Comparison of ENCODE assay signal across 9 mouse cellular contexts in the genomic region with DNA sequence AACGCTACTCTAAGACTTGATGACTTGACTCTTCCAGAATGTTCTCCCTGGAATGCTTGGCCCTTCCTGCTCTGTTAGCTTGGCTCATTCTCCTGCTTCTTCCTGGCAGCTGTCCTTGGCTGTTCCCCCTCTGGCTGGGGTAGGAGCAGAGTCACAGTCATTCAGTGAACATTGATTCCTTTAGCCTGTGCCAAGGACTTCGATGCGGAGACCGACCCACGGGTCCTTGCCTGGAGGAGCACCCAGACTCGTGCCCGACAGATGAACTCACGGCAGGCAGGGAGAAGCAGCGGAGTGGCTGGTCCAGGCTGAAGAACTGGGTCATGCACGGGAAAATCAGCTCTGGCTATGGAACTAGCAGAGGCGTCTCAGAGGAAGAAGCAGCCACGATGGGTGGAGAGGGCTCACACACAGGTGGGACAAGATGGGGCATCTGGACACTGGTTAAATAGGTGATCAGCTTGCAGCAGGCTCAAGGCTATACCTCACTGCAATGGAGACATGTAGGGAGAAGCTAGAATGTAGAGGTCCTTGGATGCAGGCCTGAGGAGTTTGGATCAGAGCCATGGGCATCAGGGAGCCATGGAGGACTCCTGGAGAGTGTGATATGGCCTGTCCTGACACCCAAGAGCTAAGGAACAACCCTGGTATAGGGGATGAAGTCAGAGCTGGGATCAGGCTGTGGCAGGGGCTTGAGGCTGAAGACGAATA. TPM values are rescaled to one million over a fixed set of nuclear protein-coding genes. Genes with fewer than 3 reads are reported as not detected.
A peak's percentile ranks its signal among the peaks of the same experiment; 100 is the strongest.
DNase-seq lines count a peak whose midpoint lies in the region; ATAC-seq lines count a peak whose summit lies in the region.
"Had no signal": no experiment of that assay in that cellular context is flagged by ENCODE, and none has a peak within 500 bp of the region (broad histone marks: within the 10 kb centered on the region; RNA-seq: fewer than 3 reads in every experiment).

No protein-coding gene starts in this region.

- no peak overlapping the region for H3K4me2 ChIP-seq in hindbrain, embryonic 14.5 days (replicated peaks)
- H3K4me2 ChIP-seq in embryonic facial prominence, embryonic 14.5 days (ENCODE audit: low read depth, low read length), result no peak overlapping the region

- DNase-seq in hindbrain, embryonic 10.5 days (ENCODE audit: low spot score), result no peak
- no peak for DNase-seq in hindbrain, embryonic 14.5 days (ENCODE audit: low spot score)
- DNase-seq in adrenal gland, adult 2 months, result peak; percentile 80
- peak; percentile 80 for DNase-seq in embryonic facial prominence, embryonic 14.5 days (ENCODE audit: low spot score)
- peak; percentile 56 to 69 for DNase-seq in heart, postnatal 14 days
- peak; percentile 72 for DNase-seq in left cerebral cortex, postnatal 4 days
- no peak for DNase-seq in spleen, postnatal 14 days (ENCODE audit: low spot score in 2 of 2)

- no peaks in the 10 kb centered on the region for H3K9me3 ChIP-seq in hindbrain, embryonic 10.5 days
- H3K9me3 ChIP-seq in hindbrain, embryonic 14.5 days (ENCODE audit: control insufficient read depth, low read length), result no peaks in the 10 kb centered on the region
- H3K9me3 ChIP-seq in embryonic facial prominence, embryonic 14.5 days (ENCODE audit: control insufficient read depth, low read length), result no peaks in the 10 kb centered on the region

- H3K27me3 ChIP-seq in hindbrain, embryonic 10.5 days (ENCODE audit: insufficient read depth, poor library complexity, severe bottlenecking), result no peaks in the 10 kb centered on the region; the same call in 1 of the 2 replicates
- H3K27me3 ChIP-seq in hindbrain, embryonic 14.5 days (ENCODE audit: control insufficient read depth, insufficient read depth, low read length), result no peaks in the 10 kb centered on the region
- no peaks in the 10 kb centered on the region for H3K27me3 ChIP-seq in embryonic facial prominence, embryonic 14.5 days (replicated peaks; ENCODE audit: control insufficient read depth, insufficient read depth, low read length)

- intact Hi-C loops in heart, postnatal 14 days (cut with DNase I), result no loop called here
- intact Hi-C loops in left cerebral cortex, postnatal 4 days (cut with DNase I), result no loop called here

- peak overlapping the region; percentile 62 for H3K27ac ChIP-seq in hindbrain, embryonic 10.5 days
- no peak overlapping the region for H3K27ac ChIP-seq in hindbrain, embryonic 14.5 days
- H3K27ac ChIP-seq in embryonic facial prominence, embryonic 14.5 days (replicated peaks; ENCODE audit: low read depth, low read length), result peak overlapping the region; percentile 87
- H3K27ac ChIP-seq: liver, embryonic 14.5 days had no signal

- 95% methylated on average over 13 of the region's 13 CpGs for WGBS in hindbrain, embryonic 10.5 days
- WGBS in hindbrain, embryonic 14.5 days, result 66% methylated on average over 13 of the region's 13 CpGs
- 65% methylated on average over 13 of the region's 13 CpGs for WGBS in embryonic facial prominence, embryonic 14.5 days

- no peak for ATAC-seq in hindbrain, embryonic 14.5 days (ENCODE audit: low FRiP score)
- 0 out of 2 replicates have a peak, but pooled peaks have one; percentile 16 for ATAC-seq in embryonic facial prominence, embryonic 14.5 days (ENCODE audit: low read depth)
- no peak for ATAC-seq in activated CD4-positive, CD25-positive, alpha-beta regulatory T cell, adult 4 months

- H3K4me1 ChIP-seq in hindbrain, embryonic 10.5 days (replicated peaks), result peaks cover 96% of the 10 kb centered on the region
- H3K4me1 ChIP-seq in hindbrain, embryonic 14.5 days (replicated peaks; ENCODE audit: control insufficient read depth, insufficient read depth, low read length), result peaks cover 56% of the 10 kb centered on the region
- peaks cover 51% of the 10 kb centered on the region for H3K4me1 ChIP-seq in embryonic facial prominence, embryonic 14.5 days (ENCODE audit: control insufficient read depth, insufficient read depth, low read length)

- H3K36me3 ChIP-seq in hindbrain, embryonic 10.5 days, result peaks cover 28% of the 10 kb centered on the region
- no peaks in the 10 kb centered on the region for H3K36me3 ChIP-seq in hindbrain, embryonic 14.5 days (replicated peaks; ENCODE audit: control insufficient read depth, insufficient read depth)
- H3K36me3 ChIP-seq in embryonic facial prominence, embryonic 14.5 days (ENCODE audit: control insufficient read depth, insufficient read depth, low read length), result no peaks in the 10 kb centered on the region

- no peak overlapping the region for H3K4me3 ChIP-seq in hindbrain, embryonic 10.5 days
- H3K4me3 ChIP-seq in hindbrain, embryonic 14.5 days (replicated peaks; ENCODE audit: low read length), result no peak overlapping the region
- H3K4me3 ChIP-seq in embryonic facial prominence, embryonic 14.5 days (ENCODE audit: low read depth, low read length), result no peak overlapping the region

- no peak overlapping the region for H3K9ac ChIP-seq in hindbrain, embryonic 14.5 days
- H3K9ac ChIP-seq in embryonic facial prominence, embryonic 14.5 days (ENCODE audit: low read depth, low read length), result no peak overlapping the region
- H3K9ac ChIP-seq: liver, embryonic 14.5 days had no signal

RNA-seq across cellular contexts. Expression of a gene that starts 53.8 kb away (rescaled TPM):
- polyA plus RNA-seq in hindbrain, embryonic 10.5 days (2016; fragmentation: Nextera tagmentation; extraction: Ambion mirVana), result 13.4 and 21.5 TPM in 2 replicates
- polyA plus RNA-seq in hindbrain, embryonic 14.5 days (2014; fragmentation: Nextera tagmentation; extraction: Ambion mirVana), result 26.6 and 28.1 TPM in 2 replicates
- 10 to 100 TPM; 18.1 to 26.2 TPM for total RNA-seq in adrenal gland, adult 2 months (2021)
- polyA plus RNA-seq in adrenal gland, adult 2 months (2012; rRNA removed), result 83.5 and 101 TPM in 2 replicates
- polyA plus RNA-seq in embryonic facial prominence, embryonic 14.5 days (2014; fragmentation: Nextera tagmentation; extraction: Ambion mirVana), result 14.8 and 14.9 TPM in 2 replicates
- 1 to 10 TPM in 1 of 2 experiments, under 1 TPM in 1; 0.81 to 1.1 TPM for total RNA-seq in heart, postnatal 14 days (2021)
- 10 to 100 TPM; 73.6 to 75.3 TPM for total RNA-seq in left cerebral cortex, postnatal 4 days (2021)
- polyA plus RNA-seq in activated CD4-positive, CD25-positive, alpha-beta regulatory T cell, adult 4 months (2017; shearing (Covaris generic)), result not detected

Comparison
In these comparisons a context has a peak if more than half of its experiments do, and no peak if none do; other contexts are left out.
1. DNase-seq: peak in adrenal gland, adult 2 months (single experiment), embryonic facial prominence, embryonic 14.5 days (single experiment), heart, postnatal 14 days (2 of 2) and left cerebral cortex, postnatal 4 days (single experiment); none in hindbrain, embryonic 10.5 days (single experiment), hindbrain, embryonic 14.5 days (single experiment) and spleen, postnatal 14 days (0 of 2).
2. RNA of a gene that starts 53.8 kb away (polyA plus RNA-seq): 83.5 to 101 TPM in adrenal gland, adult 2 months, 26.6 to 28.1 TPM in hindbrain, embryonic 14.5 days, 13.4 to 21.5 TPM in hindbrain, embryonic 10.5 days and 14.8 to 14.9 TPM in embryonic facial prominence, embryonic 14.5 days; not detected in activated CD4-positive, CD25-positive, alpha-beta regulatory T cell, adult 4 months; every median in the first group is over 10 times any median in the second.